Mouse (Mus musculus) cortical plate, adult 2 months (tissue): Measurements from ENCODE around the gene Fam169b. TPM values are rescaled to one million over a fixed set of nuclear protein-coding genes. Genes with fewer than 3 reads are reported as not detected.

Experiments
- H3K27ac ChIP-seq: fragments of 200-500 bp; 2 replicates; pipeline ENCODE4 v1.5.1; 2012; ENCODE audit warnings: low read length, control low read depth, inconsistent platforms; ENCODE audit not compliant: insufficient read depth
- H3K4me1 ChIP-seq: fragments of 200-500 bp; 2 replicates; pipeline ENCODE4 v1.6.1; 2011; ENCODE audit warnings: low read length; ENCODE audit not compliant: control insufficient read depth, insufficient read depth
- H3K4me3 ChIP-seq: fragments of 200-500 bp; 2 replicates; pipeline ENCODE4 v1.5.1; 2011; ENCODE audit warnings: mild to moderate bottlenecking, low read length, control low read depth; ENCODE audit not compliant: insufficient read depth
- CTCF ChIP-seq: fragments of 200-500 bp; IDR thresholded peaks from 2 replicates; pipeline ENCODE4 v1.5.1; 2011; ENCODE audit warnings: mild to moderate bottlenecking, control low read depth, low read length; ENCODE audit not compliant: insufficient read depth; ENCODE audit errors: extremely low read depth
- POLR2A ChIP-seq: fragments of 200-500 bp; IDR thresholded peaks from 2 replicates; pipeline ENCODE4 v1.6.1; 2011; ENCODE audit warnings: mild to moderate bottlenecking, low read length, control low read depth; ENCODE audit not compliant: insufficient read depth; ENCODE audit errors: extremely low read depth
- polyA plus RNA-seq: library from polyadenylated mRNA; depleted of rRNA; stranded (reverse); fragments of >200 nt; gene quantifications from 2 replicates; pipeline ENCODE4 v1.2.3, GENCODE M21; 2012

Fam169b gene
- polyA plus RNA-seq, 1 experiment: 0.27 TPM

GRCm38 (mm10) chr7:68355325-68356076 lies 81.9 kb downstream of the Fam169b start:
- Histone ChIP-seq H3K4me1 (no peaks in the 10 kb centered on the region), H3K27ac (no peak overlapping the region), H3K4me3 (no peak overlapping the region)
- TF ChIP-seq POLR2A (no peak), CTCF (no peak)

GRCm38 (mm10) chr7:68357407-68357806 lies 83.8 kb downstream of the Fam169b start:
- no peak overlapping the region for H3K4me3 ChIP-seq
- H3K4me1 ChIP-seq: no peaks in the 10 kb centered on the region
- no peak overlapping the region for H3K27ac ChIP-seq
- TF ChIP-seq POLR2A: no peak
- TF ChIP-seq CTCF: peak; percentile 84

- Histone ChIP-seq H3K27ac (no peak overlapping the region), H3K4me3 (no peak overlapping the region), H3K4me1 (no peaks in the 10 kb centered on the region)
- no peak for TF ChIP-seq POLR2A
- TF ChIP-seq CTCF: no peak
Measured at GRCm38 (mm10) chr7:68362609-68363008, 89.0 kb downstream of the Fam169b start.

GRCm38 (mm10) chr7:68365711-68366110 lies 92.1 kb downstream of the Fam169b start:
- Histone ChIP-seq H3K27ac (no peak overlapping the region), H3K4me3 (no peak overlapping the region), H3K4me1 (no peaks in the 10 kb centered on the region)
- no peak for TF ChIP-seq CTCF

GRCm38 (mm10) chr7:68368948-68369347 lies 95.3 kb downstream of the Fam169b start:
- H3K4me1 ChIP-seq: no peaks in the 10 kb centered on the region
- TF ChIP-seq CTCF (no peak), POLR2A (no peak)
- no peak overlapping the region for H3K4me3 ChIP-seq
- no peak overlapping the region for H3K27ac ChIP-seq

- H3K4me1 ChIP-seq: no peaks in the 10 kb centered on the region; the same call in 1 of the 2 replicates
- no peak overlapping the region for H3K4me3 ChIP-seq
- peak; percentile 85 for TF ChIP-seq CTCF
- TF ChIP-seq POLR2A: no peak
- no peak overlapping the region for H3K27ac ChIP-seq
Measured at GRCm38 (mm10) chr7:68369694-68370093, 96.1 kb downstream of the Fam169b start.

- no peak overlapping the region for H3K27ac ChIP-seq
- TF ChIP-seq CTCF (peak; percentile 92), POLR2A (no peak)
- peak overlapping the region; percentile 12; the same call in 1 of the 2 replicates for H3K4me3 ChIP-seq
- no peaks in the 10 kb centered on the region; the same call in 1 of the 2 replicates for H3K4me1 ChIP-seq
Measured at GRCm38 (mm10) chr7:68374109-68374857, 100.6 kb downstream of the Fam169b start.

GRCm38 (mm10) chr7:68382187-68382586 lies 108.5 kb downstream of the Fam169b start:
- no peak overlapping the region for H3K4me3 ChIP-seq
- TF ChIP-seq POLR2A: no peak
- TF ChIP-seq CTCF: no peak

GRCm38 (mm10) chr7:68386767-68387166 lies 113.1 kb downstream of the Fam169b start:
- H3K27ac ChIP-seq: no peak overlapping the region
- H3K4me3 ChIP-seq: no peak overlapping the region
- H3K4me1 ChIP-seq: no peaks in the 10 kb centered on the region
- TF ChIP-seq CTCF: no peak
- TF ChIP-seq POLR2A: no peak

More at GRCm38 (mm10) chr7:68382187-68382586, 108.5 kb downstream of the Fam169b start:
- H3K4me1 ChIP-seq: no peaks in the 10 kb centered on the region
- H3K27ac ChIP-seq: no peak overlapping the region

- no peak overlapping the region for H3K27ac ChIP-seq
- TF ChIP-seq CTCF (no peak), POLR2A (no peak)
- H3K4me1 ChIP-seq: peaks cover 3% of the 10 kb centered on the region; the same call in 1 of the 2 replicates
- H3K4me3 ChIP-seq: no peak overlapping the region
Measured at GRCm38 (mm10) chr7:68395707-68396333, 122.2 kb downstream of the Fam169b start.
